Mouse (Mus musculus): ENCODE data around the gene Stpg3. TPM values are rescaled to one million over a fixed set of nuclear protein-coding genes. Genes with fewer than 3 reads are reported as not detected.

The Stpg3 gene
- polyA plus RNA-seq, 1 experiment from 2014 or later, result not detected

GRCm38 (mm10) chr2:25230581-25230980, 16.1 kb upstream of the Stpg3 start:
- Histone ChIP-seq H3K27me3 (replicated peaks; ENCODE audit: control insufficient read depth, insufficient read depth, low read length) (no peaks in the 10 kb centered on the region), H3K36me3 (ENCODE audit: control insufficient read depth, insufficient read depth, low read length) (no peaks in the 10 kb centered on the region), H3K9ac (ENCODE audit: low read depth, low read length) (no peak overlapping the region), H3K4me3 (ENCODE audit: low read length) (no peak overlapping the region), H3K4me2 (ENCODE audit: low read depth, low read length) (no peak overlapping the region), H3K9me3 (ENCODE audit: control insufficient read depth, low read length) (no peaks in the 10 kb centered on the region), H3K4me1 (ENCODE audit: control insufficient read depth, insufficient read depth, low read length) (peaks cover 31% of the 10 kb centered on the region), H3K27ac (ENCODE audit: low read length) (no peak overlapping the region)
- WGBS, result 79% methylated on average over 7 of the region's 7 CpGs
- ATAC-seq, result no peak

GRCm38 (mm10) chr2:25229582-25229981, 15.1 kb upstream of the Stpg3 start:
- Histone ChIP-seq H3K9me3 (ENCODE audit: control insufficient read depth, low read length) (no peaks in the 10 kb centered on the region), H3K27me3 (replicated peaks; ENCODE audit: control insufficient read depth, insufficient read depth, low read length) (no peaks in the 10 kb centered on the region), H3K36me3 (ENCODE audit: control insufficient read depth, insufficient read depth, low read length) (no peaks in the 10 kb centered on the region), H3K9ac (ENCODE audit: low read depth, low read length) (no peak overlapping the region), H3K4me3 (ENCODE audit: low read length) (no peak overlapping the region), H3K4me1 (ENCODE audit: control insufficient read depth, insufficient read depth, low read length) (peaks cover 30% of the 10 kb centered on the region), H3K4me2 (ENCODE audit: low read depth, low read length) (no peak overlapping the region), H3K27ac (ENCODE audit: low read length) (no peak overlapping the region)
- ATAC-seq, result no peak
- 84% methylated on average over 5 of the region's 5 CpGs for WGBS

- H3K9me3 ChIP-seq (ENCODE audit: control insufficient read depth, low read length), result no peaks in the 10 kb centered on the region
- H3K9ac ChIP-seq (ENCODE audit: low read depth, low read length), result peak overlapping the region; percentile 61; the same call in 1 of the 2 replicates
- H3K27me3 ChIP-seq (replicated peaks; ENCODE audit: control insufficient read depth, insufficient read depth, low read length), result no peaks in the 10 kb centered on the region
- no peaks in the 10 kb centered on the region for H3K36me3 ChIP-seq (ENCODE audit: control insufficient read depth, insufficient read depth, low read length)
- H3K27ac ChIP-seq (ENCODE audit: low read length), result peak overlapping the region; percentile 78
- H3K4me1 ChIP-seq (ENCODE audit: control insufficient read depth, insufficient read depth, low read length), result peaks cover 30% of the 10 kb centered on the region
- peak overlapping the region; percentile 7; the same call in 1 of the 2 replicates for H3K4me3 ChIP-seq (ENCODE audit: low read length)
- no peak for ATAC-seq
- peak overlapping the region; percentile 44 for H3K4me2 ChIP-seq (ENCODE audit: low read depth, low read length)
- WGBS, result 76% methylated on average over 6 of the region's 6 CpGs
These were observed 14.6 kb upstream of the Stpg3 start for GRCm38 (mm10) chr2:25228995-25229530.

GRCm38 (mm10) chr2:25228431-25228889, 14.0 kb upstream of the Stpg3 start:
- no peaks in the 10 kb centered on the region for H3K36me3 ChIP-seq (ENCODE audit: control insufficient read depth, insufficient read depth, low read length)
- H3K9me3 ChIP-seq (ENCODE audit: control insufficient read depth, low read length), result no peaks in the 10 kb centered on the region
- under 1% methylated on average over 7 of the region's 7 CpGs for WGBS
- H3K4me3 ChIP-seq (ENCODE audit: low read length), result peak overlapping the region; percentile 31
- peaks cover 28% of the 10 kb centered on the region for H3K4me1 ChIP-seq (ENCODE audit: control insufficient read depth, insufficient read depth, low read length)
- peak overlapping the region; percentile 61 for H3K9ac ChIP-seq (ENCODE audit: low read depth, low read length)
- peak overlapping the region; percentile 44 for H3K4me2 ChIP-seq (ENCODE audit: low read depth, low read length)
- no peaks in the 10 kb centered on the region for H3K27me3 ChIP-seq (replicated peaks; ENCODE audit: control insufficient read depth, insufficient read depth, low read length)
- peak; percentile 32 for ATAC-seq
- peak overlapping the region; percentile 78 for H3K27ac ChIP-seq (ENCODE audit: low read length)

- Histone ChIP-seq H3K36me3 (ENCODE audit: control insufficient read depth, insufficient read depth, low read length) (no peaks in the 10 kb centered on the region), H3K4me2 (ENCODE audit: low read depth, low read length) (no peak overlapping the region), H3K4me3 (ENCODE audit: low read length) (no peak overlapping the region), H3K9me3 (ENCODE audit: control insufficient read depth, low read length) (no peaks in the 10 kb centered on the region), H3K4me1 (ENCODE audit: control insufficient read depth, insufficient read depth, low read length) (peaks cover 27% of the 10 kb centered on the region), H3K27me3 (replicated peaks; ENCODE audit: control insufficient read depth, insufficient read depth, low read length) (no peaks in the 10 kb centered on the region), H3K27ac (ENCODE audit: low read length) (no peak overlapping the region), H3K9ac (ENCODE audit: low read depth, low read length) (no peak overlapping the region)
- no peak for ATAC-seq
- WGBS, result 87% methylated on average over 4 of the region's 4 CpGs
These were observed 13.0 kb upstream of the Stpg3 start for GRCm38 (mm10) chr2:25227406-25227805.

- ATAC-seq, result no peak
- WGBS, result 79% methylated on average over 5 of the region's 5 CpGs
- H3K9me3 ChIP-seq (ENCODE audit: control insufficient read depth, low read length), result no peaks in the 10 kb centered on the region
- H3K27me3 ChIP-seq (replicated peaks; ENCODE audit: control insufficient read depth, insufficient read depth, low read length), result no peaks in the 10 kb centered on the region
- no peak overlapping the region for H3K4me3 ChIP-seq (ENCODE audit: low read length)
- no peak overlapping the region for H3K27ac ChIP-seq (ENCODE audit: low read length)
- no peak overlapping the region for H3K9ac ChIP-seq (ENCODE audit: low read depth, low read length)
- peaks cover 28% of the 10 kb centered on the region for H3K4me1 ChIP-seq (ENCODE audit: control insufficient read depth, insufficient read depth, low read length)
- 0 out of 2 replicates have a peak, but pooled peaks cover under 1% of the 10 kb centered on the region for H3K36me3 ChIP-seq (ENCODE audit: control insufficient read depth, insufficient read depth, low read length)
- H3K4me2 ChIP-seq (ENCODE audit: low read depth, low read length), result no peak overlapping the region
These were observed 12.4 kb upstream of the Stpg3 start for GRCm38 (mm10) chr2:25226864-25227263.

- no peaks in the 10 kb centered on the region for H3K9me3 ChIP-seq (ENCODE audit: control insufficient read depth, low read length)
- peaks cover 34% of the 10 kb centered on the region for H3K4me1 ChIP-seq (ENCODE audit: control insufficient read depth, insufficient read depth, low read length)
- peak overlapping the region; percentile 76 for H3K9ac ChIP-seq (ENCODE audit: low read depth, low read length)
- H3K4me3 ChIP-seq (ENCODE audit: low read length), result peak overlapping the region; percentile 65
- peak overlapping the region; percentile 99 for H3K27ac ChIP-seq (ENCODE audit: low read length)
- H3K36me3 ChIP-seq (ENCODE audit: control insufficient read depth, insufficient read depth, low read length), result 0 out of 2 replicates have a peak, but pooled peaks cover 4% of the 10 kb centered on the region
- no peak for ATAC-seq
- H3K4me2 ChIP-seq (ENCODE audit: low read depth, low read length), result peak overlapping the region; percentile 56
- 75% methylated on average over 8 of the region's 8 CpGs for WGBS
- H3K27me3 ChIP-seq (replicated peaks; ENCODE audit: control insufficient read depth, insufficient read depth, low read length), result no peaks in the 10 kb centered on the region
These were observed 11.5 kb upstream of the Stpg3 start for GRCm38 (mm10) chr2:25225811-25226379.

GRCm38 (mm10) chr2:25224766-25225752, 10.6 kb upstream of the Stpg3 start:
- peak overlapping the region; percentile 76 for H3K9ac ChIP-seq (ENCODE audit: low read depth, low read length)
- peak overlapping the region; percentile 65 for H3K4me3 ChIP-seq (ENCODE audit: low read length)
- ATAC-seq, result peak; percentile 94

GRCm38 (mm10) chr2:25224492-25224765, 10.0 kb upstream of the Stpg3 start, which contains the start of gene Tubb4b:
Tubb4b (minus strand) TSS chr2:25224702.
- Histone ChIP-seq H3K27ac (ENCODE audit: low read length) (peak within 1 kb of the TSS; percentile 99), H3K36me3 (ENCODE audit: control insufficient read depth, insufficient read depth, low read length) (0 out of 2 replicates have a peak, but pooled peaks cover 4% of the 10 kb centered on the region), H3K9ac (ENCODE audit: low read depth, low read length) (peak within 1 kb of the TSS; percentile 89), H3K27me3 (replicated peaks; ENCODE audit: control insufficient read depth, insufficient read depth, low read length) (no peaks in the 10 kb centered on the region), H3K4me1 (ENCODE audit: control insufficient read depth, insufficient read depth, low read length) (peaks cover 34% of the 10 kb centered on the region), H3K9me3 (ENCODE audit: control insufficient read depth, low read length) (no peaks in the 10 kb centered on the region), H3K4me2 (ENCODE audit: low read depth, low read length) (peak within 1 kb of the TSS; percentile 73), H3K4me3 (ENCODE audit: low read length) (peak within 1 kb of the TSS; percentile 86)
- no peak for ATAC-seq
- WGBS, result under 1% methylated on average over 17 of the region's 17 CpGs

More at GRCm38 (mm10) chr2:25224766-25225752, 10.6 kb upstream of the Stpg3 start:
- peaks cover 34% of the 10 kb centered on the region for H3K4me1 ChIP-seq (ENCODE audit: control insufficient read depth, insufficient read depth, low read length)
- peak overlapping the region; percentile 56 for H3K4me2 ChIP-seq (ENCODE audit: low read depth, low read length)
- H3K36me3 ChIP-seq (ENCODE audit: control insufficient read depth, insufficient read depth, low read length), result 0 out of 2 replicates have a peak, but pooled peaks cover 4% of the 10 kb centered on the region
- H3K9me3 ChIP-seq (ENCODE audit: control insufficient read depth, low read length), result no peaks in the 10 kb centered on the region
- 2% methylated on average over 41 of the region's 41 CpGs for WGBS
- peak overlapping the region; percentile 99 for H3K27ac ChIP-seq (ENCODE audit: low read length)
- H3K27me3 ChIP-seq (replicated peaks; ENCODE audit: control insufficient read depth, insufficient read depth, low read length), result no peaks in the 10 kb centered on the region

All from intestine, embryonic 16.5 days (tissue).